Comparison of ENCODE assay signal across 8 mouse cellular contexts in genomic region chr11:120714546-120714945, GRCm38 (mm10). TPM values are rescaled to one million over a fixed set of nuclear protein-coding genes. Genes with fewer than 3 reads are reported as not detected.
DNase-seq lines count a peak whose midpoint lies in the region; ATAC-seq and TF ChIP-seq lines count a peak whose summit lies in the region.

No protein-coding gene starts in this region.

- no peak for DNase-seq in lung, adult 2 months
- DNase-seq in lung, adult 18-20 months = no peak
- DNase-seq in adrenal gland, postnatal 25 days = no peak
- DNase-seq in cerebellum, postnatal 10 days = no peak
- DNase-seq in cerebellum, postnatal 36 days = no peak

- peak overlapping the region; percentile 69 for H3K9ac ChIP-seq in embryonic facial prominence, embryonic 15.5 days
- peak overlapping the region; percentile 59 for H3K9ac ChIP-seq in intestine, postnatal 0 days (ENCODE audit: low read depth, low read length)
- H3K9ac ChIP-seq in neural tube, embryonic 14.5 days (replicated peaks; ENCODE audit: low read depth, low read length) = peak overlapping the region; percentile 59

- peak overlapping the region; percentile 82 for H3K4me3 ChIP-seq in lung, adult 2 months (replicated peaks; ENCODE audit: extremely low read depth, low read depth, low read length)
- H3K4me3 ChIP-seq in embryonic facial prominence, embryonic 15.5 days (replicated peaks) = peak overlapping the region; percentile 71
- H3K4me3 ChIP-seq in intestine, postnatal 0 days (ENCODE audit: low read depth, low read length) = peak overlapping the region; percentile 56
- peak overlapping the region; percentile 51 for H3K4me3 ChIP-seq in neural tube, embryonic 14.5 days (ENCODE audit: low read depth, low read length)

- H3K27ac ChIP-seq in embryonic facial prominence, embryonic 15.5 days (replicated peaks) = peak overlapping the region; percentile 13; the same call in 1 of the 2 replicates
- no peak overlapping the region for H3K27ac ChIP-seq in intestine, postnatal 0 days (ENCODE audit: low read depth, low read length)
- H3K27ac ChIP-seq in neural tube, embryonic 14.5 days (ENCODE audit: low read depth, low read length) = no peak overlapping the region

- H3K9me3 ChIP-seq in embryonic facial prominence, embryonic 15.5 days (replicated peaks) = no peaks in the 10 kb centered on the region
- H3K9me3 ChIP-seq in intestine, postnatal 0 days (ENCODE audit: control insufficient read depth) = no peaks in the 10 kb centered on the region
- H3K9me3 ChIP-seq in neural tube, embryonic 14.5 days (ENCODE audit: control insufficient read depth, low read length) = no peaks in the 10 kb centered on the region

- TF ChIP-seq CTCF in lung, adult 2 months (IDR thresholded peaks at IDR 0.05; ENCODE audit: insufficient read depth, low read length) = no peak
- TF ChIP-seq CTCF in intestine, postnatal 0 days (IDR thresholded peaks at IDR 0.05; ENCODE audit: low read depth) = no peak

- no peaks in the 10 kb centered on the region for H3K27me3 ChIP-seq in embryonic facial prominence, embryonic 15.5 days
- no peaks in the 10 kb centered on the region for H3K27me3 ChIP-seq in intestine, postnatal 0 days (replicated peaks; ENCODE audit: control insufficient read depth, insufficient read depth, low read length)
- H3K27me3 ChIP-seq in neural tube, embryonic 14.5 days (ENCODE audit: control insufficient read depth, insufficient read depth, low read length) = no peaks in the 10 kb centered on the region

- peak overlapping the region; percentile 99 for H3K4me2 ChIP-seq in embryonic facial prominence, embryonic 15.5 days (replicated peaks)
- H3K4me2 ChIP-seq in intestine, postnatal 0 days (replicated peaks; ENCODE audit: low read depth) = peak overlapping the region; percentile 96
- peak overlapping the region; percentile 96 for H3K4me2 ChIP-seq in neural tube, embryonic 14.5 days (ENCODE audit: low read depth, low read length)

- TF ChIP-seq POLR2A in lung, adult 2 months (IDR thresholded peaks at IDR 0.05; ENCODE audit: borderline replicate concordance, extremely low read depth, low read depth, low read length) = no peak

- WGBS in lung, adult 2 months = 43% methylated on average over 10 of the region's 10 CpGs
- 44% methylated on average over 10 of the region's 10 CpGs for WGBS in embryonic facial prominence, embryonic 15.5 days
- 40% methylated on average over 10 of the region's 10 CpGs for WGBS in intestine, postnatal 0 days
- 62% methylated on average over 10 of the region's 10 CpGs for WGBS in neural tube, embryonic 14.5 days

- H3K4me1 ChIP-seq in lung, adult 2 months (ENCODE audit: control insufficient read depth, insufficient read depth, low read length) = peaks cover 14% of the 10 kb centered on the region; the same call in 1 of the 2 replicates
- H3K4me1 ChIP-seq in embryonic facial prominence, embryonic 15.5 days = peaks cover 41% of the 10 kb centered on the region
- peaks cover 7% of the 10 kb centered on the region for H3K4me1 ChIP-seq in intestine, postnatal 0 days (replicated peaks; ENCODE audit: control insufficient read depth, insufficient read depth, low read length)
- H3K4me1 ChIP-seq in neural tube, embryonic 14.5 days (ENCODE audit: control insufficient read depth, insufficient read depth, low read length) = peaks cover 18% of the 10 kb centered on the region

- ATAC-seq in embryonic facial prominence, embryonic 15.5 days (ENCODE audit: insufficient number of reproducible peaks, low FRiP score, low TSS enrichment, low read depth) = no peak
- ATAC-seq in intestine, postnatal 0 days = no peak
- ATAC-seq in neural tube, embryonic 14.5 days (ENCODE audit: low read depth) = no peak

- peaks cover 50% of the 10 kb centered on the region for H3K36me3 ChIP-seq in embryonic facial prominence, embryonic 15.5 days
- peaks cover 53% of the 10 kb centered on the region for H3K36me3 ChIP-seq in intestine, postnatal 0 days (ENCODE audit: control insufficient read depth, insufficient read depth)
- peaks cover 20% of the 10 kb centered on the region for H3K36me3 ChIP-seq in neural tube, embryonic 14.5 days (ENCODE audit: control insufficient read depth, insufficient read depth, low read length)

RNA-seq across cellular contexts. Expression of gene Lrrc45, which starts 0.8 kb away (rescaled TPM):
- polyA plus RNA-seq in lung, adult 2 months (2012; rRNA removed) = 35.6 and 40.1 TPM in 2 replicates
- polyA plus RNA-seq in embryonic facial prominence, embryonic 15.5 days (2015; fragmentation: Nextera tagmentation; extraction: Ambion mirVana) = 69.7 and 82.2 TPM in 2 replicates
- polyA plus RNA-seq in intestine, postnatal 0 days (2015; fragmentation: Nextera tagmentation; extraction: Ambion mirVana) = 13.5 and 14.5 TPM in 2 replicates
- 53.9 and 59.4 TPM in 2 replicates for polyA plus RNA-seq in neural tube, embryonic 14.5 days (2014; fragmentation: Nextera tagmentation; extraction: Ambion mirVana)
- 40.9 and 46.8 TPM in 2 replicates for total RNA-seq in adrenal gland, postnatal 25 days (2021)

RNA-seq across cellular contexts. Expression of gene Cenpx, which starts 1.0 kb away (rescaled TPM):
- 68.0 and 69.1 TPM in 2 replicates for polyA plus RNA-seq in lung, adult 2 months (2012; rRNA removed)
- polyA plus RNA-seq in embryonic facial prominence, embryonic 15.5 days (2015; fragmentation: Nextera tagmentation; extraction: Ambion mirVana) = 145 and 157 TPM in 2 replicates
- polyA plus RNA-seq in intestine, postnatal 0 days (2015; fragmentation: Nextera tagmentation; extraction: Ambion mirVana) = 127 and 131 TPM in 2 replicates
- polyA plus RNA-seq in neural tube, embryonic 14.5 days (2014; fragmentation: Nextera tagmentation; extraction: Ambion mirVana) = 87.6 and 95.8 TPM in 2 replicates
- total RNA-seq in adrenal gland, postnatal 25 days (2021) = 52.6 and 54.2 TPM in 2 replicates

RNA-seq across cellular contexts. Expression of gene Rac3, which starts 6.7 kb away (rescaled TPM):
- 62.0 and 76.8 TPM in 2 replicates for polyA plus RNA-seq in lung, adult 2 months (2012; rRNA removed)
- polyA plus RNA-seq in embryonic facial prominence, embryonic 15.5 days (2015; fragmentation: Nextera tagmentation; extraction: Ambion mirVana) = 64.5 and 75.4 TPM in 2 replicates
- polyA plus RNA-seq in intestine, postnatal 0 days (2015; fragmentation: Nextera tagmentation; extraction: Ambion mirVana) = 9.0 TPM in 2 replicates
- polyA plus RNA-seq in neural tube, embryonic 14.5 days (2014; fragmentation: Nextera tagmentation; extraction: Ambion mirVana) = 70.7 and 135 TPM in 2 replicates
- total RNA-seq in adrenal gland, postnatal 25 days (2021) = 5.6 and 10.0 TPM in 2 replicates

RNA-seq across cellular contexts. Expression of gene Dcxr, which starts 12.5 kb away (rescaled TPM):
- polyA plus RNA-seq in lung, adult 2 months (2012; rRNA removed) = 326 and 340 TPM in 2 replicates
- polyA plus RNA-seq in embryonic facial prominence, embryonic 15.5 days (2015; fragmentation: Nextera tagmentation; extraction: Ambion mirVana) = 35.9 and 36.6 TPM in 2 replicates
- 81.1 and 88.6 TPM in 2 replicates for polyA plus RNA-seq in intestine, postnatal 0 days (2015; fragmentation: Nextera tagmentation; extraction: Ambion mirVana)
- polyA plus RNA-seq in neural tube, embryonic 14.5 days (2014; fragmentation: Nextera tagmentation; extraction: Ambion mirVana) = 10.2 and 10.5 TPM in 2 replicates
- total RNA-seq in adrenal gland, postnatal 25 days (2021) = 59.0 and 82.3 TPM in 2 replicates

RNA-seq across cellular contexts. Expression of gene Cbr2, which starts 17.4 kb away (rescaled TPM):
- 13,780 and 14,250 TPM in 2 replicates for polyA plus RNA-seq in lung, adult 2 months (2012; rRNA removed)
- 193 and 315 TPM in 2 replicates for polyA plus RNA-seq in embryonic facial prominence, embryonic 15.5 days (2015; fragmentation: Nextera tagmentation; extraction: Ambion mirVana)
- 1.2 and 1.6 TPM in 2 replicates for polyA plus RNA-seq in intestine, postnatal 0 days (2015; fragmentation: Nextera tagmentation; extraction: Ambion mirVana)
- polyA plus RNA-seq in neural tube, embryonic 14.5 days (2014; fragmentation: Nextera tagmentation; extraction: Ambion mirVana) = 0.39 and 0.81 TPM in 2 replicates
- 1.9 and 3.7 TPM in 2 replicates for total RNA-seq in adrenal gland, postnatal 25 days (2021)
